Mouse (Mus musculus) heart, postnatal 10 days (tissue): ENCODE results near the gene Adamtsl1. TPM values are rescaled to one million over a fixed set of nuclear protein-coding genes. Genes with fewer than 3 reads are reported as not detected.
A peak's percentile ranks its signal among the peaks of the same experiment; 100 is the strongest.

Source experiments
- DNase-seq, 2 experiments: peaks; one replicate each; pipeline ENCODE4 v3.0.0; 2021
- intact Hi-C: fragments of 180-260 bp; cut with DNase I; formaldehyde crosslinking; loops from one replicate; pipeline ENCODE4 v1.15.1; 2025
- total RNA-seq, 2 experiments: library from RNA; stranded (reverse); gene quantifications; 2 replicates each; pipeline ENCODE4 v1.2.3; 2021

The Adamtsl1 gene
- total RNA-seq, 2 experiments from 2014 or later, result 4.9 TPM

- intact Hi-C loops, result no loop called here
- DNase-seq, result no peak
Measured at GRCm38 (mm10) chr4:85669271-85669670, 155.3 kb downstream of the Adamtsl1 start.

- intact Hi-C loops, result no loop called here
- DNase-seq, result no peak
Measured at GRCm38 (mm10) chr4:85669735-85670134, 155.8 kb downstream of the Adamtsl1 start.

DNA sequence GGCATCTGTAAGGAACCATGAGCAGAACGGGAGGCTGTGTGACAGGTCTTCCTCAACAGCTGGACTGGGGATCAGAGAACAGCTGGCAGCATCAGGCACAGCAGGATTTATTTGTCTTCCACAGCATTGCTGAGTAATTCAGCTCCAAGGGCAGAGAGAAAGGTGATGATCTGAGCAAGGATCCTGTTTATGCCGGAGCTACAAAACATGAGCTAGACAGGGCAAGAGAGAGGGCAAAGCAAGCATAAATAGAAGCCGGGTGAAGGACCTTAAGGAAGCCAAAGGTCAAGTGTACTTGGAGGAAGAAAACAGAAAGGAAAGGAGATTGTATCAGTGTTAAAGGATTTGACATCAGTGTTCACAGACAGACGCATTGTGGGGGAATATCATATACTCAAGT lies 158.3 kb downstream of the Adamtsl1 start:
- no peak for DNase-seq
- intact Hi-C loops, result no loop called here

DNA sequence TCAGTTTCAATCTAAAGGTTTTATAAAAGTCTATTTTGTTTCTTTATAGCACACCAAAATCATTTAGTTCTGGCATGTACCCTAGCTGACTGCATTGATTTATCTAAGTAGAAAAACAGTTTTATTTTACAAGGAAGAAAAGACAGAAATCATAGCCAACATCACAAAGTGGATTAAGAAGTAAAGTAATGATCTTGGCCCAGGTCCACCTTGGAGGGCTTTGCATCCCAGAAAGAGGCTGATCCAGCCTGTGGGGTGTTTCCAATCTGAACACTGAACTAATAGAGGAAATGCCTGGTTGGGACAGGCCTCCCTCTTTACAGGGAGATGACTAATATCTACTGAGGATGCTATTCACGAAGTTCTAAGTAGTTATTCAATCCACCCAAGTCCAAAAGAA lies 163.6 kb downstream of the Adamtsl1 start:
- no peak for DNase-seq

DNA sequence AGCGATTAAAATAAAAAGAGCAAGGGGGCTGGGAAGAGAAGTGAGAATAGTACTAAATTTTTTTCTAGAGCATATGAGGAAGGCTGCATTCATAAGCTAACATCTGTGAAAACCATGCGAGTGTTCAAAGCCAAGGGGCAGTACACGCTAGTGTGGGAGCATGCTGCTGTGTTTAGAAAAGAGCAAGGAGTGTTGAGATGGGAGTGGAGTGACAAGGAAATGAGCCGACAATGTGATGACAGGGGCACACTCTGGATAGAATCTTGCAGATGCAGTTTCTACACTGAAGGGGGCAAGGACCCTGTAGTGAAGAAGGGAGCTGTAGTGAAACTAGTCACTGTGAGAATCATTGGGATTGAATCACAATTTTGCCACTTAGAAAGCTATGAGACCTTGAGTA lies 172.2 kb downstream of the Adamtsl1 start:
- DNase-seq, result no peak
- intact Hi-C loops, result no loop called here

More for the DNA sequence above, 163.6 kb downstream of the Adamtsl1 start:
- intact Hi-C loops, result no loop called here

DNA sequence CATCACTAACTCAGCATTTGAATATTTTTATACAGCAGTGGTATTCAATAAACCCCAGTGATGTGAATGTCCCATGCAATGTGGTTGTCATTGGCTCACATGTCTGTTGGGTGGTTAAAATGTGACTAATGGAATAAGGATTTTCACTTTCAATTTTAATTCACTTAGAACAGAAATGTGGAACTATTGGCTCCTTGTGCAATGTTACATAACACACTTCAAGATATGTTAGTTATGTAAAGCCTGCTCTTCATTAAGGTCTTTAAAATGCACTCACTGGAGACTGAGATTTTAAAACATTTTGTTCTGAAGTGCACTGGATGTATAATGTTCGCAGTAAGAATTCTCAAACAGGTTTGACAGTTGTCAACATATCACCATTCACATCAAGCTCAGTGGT lies 181.3 kb downstream of the Adamtsl1 start:
- DNase-seq, result no peak
- intact Hi-C loops, result no loop called here

DNA sequence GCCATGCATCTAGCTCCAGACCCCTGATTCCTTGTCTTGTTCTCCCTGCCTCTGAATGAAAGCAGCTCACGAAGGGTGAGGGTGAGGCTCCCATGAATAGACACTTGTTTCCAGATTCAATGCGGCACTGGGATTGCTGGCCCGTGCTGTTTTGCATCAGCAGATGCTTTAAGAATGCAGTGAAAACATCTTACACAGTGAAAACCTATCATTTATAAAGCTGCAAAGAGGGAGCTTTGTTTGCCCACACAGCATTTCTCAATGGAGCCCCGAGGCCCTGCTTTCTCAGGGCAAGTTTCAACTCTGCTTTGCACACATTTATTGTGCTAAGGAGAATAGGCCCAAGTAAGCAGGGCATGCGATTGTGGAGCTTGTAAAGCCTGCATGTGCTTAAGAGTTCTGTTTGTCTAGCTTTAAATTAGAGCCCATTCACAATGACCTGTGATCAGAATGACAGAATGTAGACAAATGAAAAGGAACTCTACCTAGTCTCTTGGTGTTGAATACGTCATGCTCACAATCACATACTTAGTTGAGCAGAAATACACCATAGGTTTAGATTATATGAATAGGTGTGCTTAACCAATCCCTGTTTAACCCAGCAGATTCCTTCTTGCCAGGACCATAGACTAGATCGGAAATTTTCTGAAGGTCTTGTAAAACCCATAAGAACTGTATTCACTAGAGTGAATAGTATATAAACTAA lies 193.5 kb downstream of the Adamtsl1 start:
- intact Hi-C loops, result no loop called here
- no peak for DNase-seq

- intact Hi-C loops, result no loop called here
- DNase-seq, result no peak
Measured at GRCm38 (mm10) chr4:85709636-85710035, 195.7 kb downstream of the Adamtsl1 start.

DNA sequence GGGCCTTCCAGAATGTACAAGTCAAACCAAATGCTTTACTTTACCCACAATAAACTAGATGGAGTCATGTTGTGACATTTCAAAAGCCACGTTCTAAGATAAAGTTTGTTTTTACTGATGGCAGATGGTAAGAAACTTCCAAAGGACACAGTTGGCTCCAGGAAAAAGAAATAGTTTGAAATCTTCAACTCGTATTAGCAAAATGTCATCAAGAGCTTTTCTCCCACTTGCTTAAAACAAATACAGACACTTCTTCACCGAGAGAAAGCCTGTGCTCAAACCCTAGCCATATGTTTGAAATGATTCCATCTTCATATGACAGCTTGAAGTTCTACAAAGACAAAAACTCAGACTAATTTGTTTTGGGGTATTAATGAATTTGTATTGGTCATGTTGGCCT lies 211.0 kb downstream of the Adamtsl1 start:
- intact Hi-C loops, result no loop called here
- DNase-seq, result no peak

DNA sequence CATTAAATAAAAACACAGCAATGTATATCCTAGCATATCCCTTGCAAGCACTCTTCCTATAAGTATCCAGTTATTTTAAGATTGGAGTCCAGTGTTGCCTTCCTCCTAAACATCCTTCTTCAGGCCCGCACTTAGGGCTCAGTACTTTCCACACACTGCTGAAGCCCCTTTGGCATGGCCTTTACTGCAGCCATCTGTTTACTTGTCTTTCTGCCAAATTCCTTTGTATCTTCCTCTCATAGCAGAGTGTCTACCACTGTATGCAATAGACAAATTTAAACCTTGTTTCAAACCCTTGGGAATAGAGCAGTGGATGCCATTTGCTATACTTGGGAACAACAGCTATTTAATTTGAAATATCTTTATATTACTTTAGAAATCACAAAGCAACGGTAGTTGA lies 213.8 kb downstream of the Adamtsl1 start:
- intact Hi-C loops, result no loop called here

DNA sequence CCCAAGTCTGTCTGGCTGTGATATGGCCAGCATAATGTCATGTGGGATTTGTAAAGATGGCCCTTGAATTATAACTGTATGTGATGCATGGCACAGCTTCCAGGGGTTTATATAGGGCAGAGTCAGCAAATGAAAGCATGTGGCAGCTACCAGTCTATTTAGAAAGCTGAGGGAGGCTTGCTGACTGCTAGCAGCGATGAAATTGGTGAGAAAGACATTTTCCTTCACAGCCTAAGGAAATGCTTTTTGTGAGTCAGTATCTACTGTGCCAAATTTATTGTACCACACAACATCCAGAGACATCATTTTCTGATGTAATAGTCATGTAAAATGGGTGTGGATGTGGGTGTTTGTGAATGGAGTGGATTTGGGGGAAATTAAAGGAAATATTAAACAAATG lies 214.4 kb downstream of the Adamtsl1 start:
- DNase-seq, result no peak
- intact Hi-C loops, result no loop called here

More for the DNA sequence above, 213.8 kb downstream of the Adamtsl1 start:
- no peak for DNase-seq

GRCm38 (mm10) chr4:85740478-85740877 lies 226.5 kb downstream of the Adamtsl1 start:
- intact Hi-C loops, result no loop called here
- DNase-seq, result no peak

- peak in 1 of 2 experiments; percentile 4 for DNase-seq
- intact Hi-C loops, result no loop called here
Measured at GRCm38 (mm10) chr4:85741825-85742391, 227.9 kb downstream of the Adamtsl1 start.

DNA sequence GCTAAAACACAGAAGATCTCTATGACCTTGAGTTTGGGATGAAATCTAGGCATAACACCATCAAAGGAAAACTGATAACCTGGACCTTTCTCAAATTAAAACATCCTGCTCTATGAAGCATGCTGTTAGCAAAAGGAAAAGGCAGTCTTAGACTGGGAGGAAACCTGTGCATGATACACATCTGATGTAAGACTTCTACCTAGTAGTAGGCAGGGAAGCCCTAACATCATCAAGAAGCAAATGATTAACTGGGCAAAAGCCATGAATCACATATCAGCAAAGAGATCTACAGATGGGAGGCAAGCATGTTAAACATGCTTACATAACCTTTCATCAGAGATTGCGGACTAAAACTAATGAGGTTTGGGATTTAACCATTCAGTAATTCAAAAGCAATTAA lies 229.5 kb downstream of the Adamtsl1 start:
- DNase-seq, result no peak
- intact Hi-C loops, result no loop called here

- intact Hi-C loops, result no loop called here
- DNase-seq, result no peak
Measured at GRCm38 (mm10) chr4:85762684-85763083, 248.7 kb downstream of the Adamtsl1 start.

- no peak for DNase-seq
- intact Hi-C loops, result no loop called here
Measured at GRCm38 (mm10) chr4:85763161-85764014, 249.4 kb downstream of the Adamtsl1 start.

DNA sequence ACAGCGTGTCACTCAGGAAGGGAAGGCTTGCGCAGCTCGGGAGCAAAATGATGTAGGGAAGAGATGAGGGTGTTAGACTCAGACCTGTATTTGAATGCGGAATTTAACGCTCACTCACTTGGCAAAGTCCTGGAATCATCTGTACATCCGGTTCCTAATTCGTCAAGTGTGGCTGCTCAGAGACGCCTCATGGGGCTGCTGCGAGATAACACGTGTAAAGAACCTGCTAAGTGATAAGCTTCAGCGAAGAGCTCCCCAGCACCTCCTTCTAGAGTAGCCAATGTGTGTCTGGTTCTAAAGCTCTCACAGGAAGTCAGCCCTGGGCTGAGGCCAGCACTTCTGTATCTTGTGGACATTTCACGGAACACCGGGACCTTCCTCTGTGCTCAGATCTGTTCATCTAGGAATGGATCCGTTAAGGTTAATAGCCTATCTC lies 250.1 kb downstream of the Adamtsl1 start:
- DNase-seq, result peak in 1 of 2 experiments; percentile 3
- intact Hi-C loops, result no loop called here

- intact Hi-C loops, result no loop called here
- no peak for DNase-seq
Measured at GRCm38 (mm10) chr4:85764476-85764875, 250.5 kb downstream of the Adamtsl1 start.

DNA sequence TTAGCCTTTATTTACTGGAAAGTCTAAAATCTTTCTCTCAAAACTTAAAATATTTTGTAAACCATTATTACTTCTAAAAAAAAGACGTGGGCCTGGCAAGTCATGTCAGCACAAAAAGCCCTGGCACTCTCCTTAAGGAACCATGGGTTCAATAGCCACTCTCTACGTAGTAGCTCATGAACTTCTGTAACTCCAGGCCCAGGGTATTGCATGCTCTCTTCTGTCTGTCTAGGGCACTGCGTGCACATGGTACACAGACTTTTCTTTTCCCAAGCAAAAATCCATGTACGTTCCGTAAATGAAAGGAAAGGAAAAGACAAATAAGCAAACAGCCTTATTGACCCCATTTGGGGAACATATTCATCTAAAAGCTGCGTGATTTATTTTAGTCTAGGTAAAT lies 253.7 kb downstream of the Adamtsl1 start:
- intact Hi-C loops, result no loop called here
- no peak for DNase-seq

DNA sequence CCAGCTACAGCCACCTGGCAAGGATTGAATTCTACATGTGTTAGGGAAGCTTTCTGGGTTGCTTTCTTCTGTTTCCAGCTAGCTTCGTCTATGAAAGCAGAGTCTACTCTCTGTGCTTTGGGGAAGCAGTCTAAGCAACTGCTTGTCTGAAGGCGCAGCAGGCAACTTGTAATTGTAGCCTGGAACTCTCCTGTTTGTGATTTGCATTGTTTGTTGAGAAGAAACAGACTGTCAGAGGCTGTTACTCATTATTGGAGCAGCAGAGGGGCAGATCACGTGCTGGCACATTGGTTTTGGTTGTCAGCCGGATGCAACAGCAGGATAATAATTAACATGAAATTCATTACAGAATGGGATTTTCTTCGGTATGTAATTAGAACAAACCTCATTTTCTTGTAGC lies 254.1 kb downstream of the Adamtsl1 start:
- no peak for DNase-seq
- intact Hi-C loops, result no loop called here

GRCm38 (mm10) chr4:85782511-85782910 lies 268.5 kb downstream of the Adamtsl1 start:
- no peak for DNase-seq
- intact Hi-C loops, result no loop called here
